Mouse (Mus musculus) kidney, adult 11 months (tissue): Measurements from ENCODE around the gene Gm20388.
"Not testable (repeated sequence)": the region's sequence is repeated elsewhere in the genome, so short reads cannot be mapped to it uniquely, and the experiment has no call there.

Experiments
- DNase-seq: peaks from one replicate; pipeline ENCODE4 v3.0.0; 2022

Gene Gm20388

DNA sequence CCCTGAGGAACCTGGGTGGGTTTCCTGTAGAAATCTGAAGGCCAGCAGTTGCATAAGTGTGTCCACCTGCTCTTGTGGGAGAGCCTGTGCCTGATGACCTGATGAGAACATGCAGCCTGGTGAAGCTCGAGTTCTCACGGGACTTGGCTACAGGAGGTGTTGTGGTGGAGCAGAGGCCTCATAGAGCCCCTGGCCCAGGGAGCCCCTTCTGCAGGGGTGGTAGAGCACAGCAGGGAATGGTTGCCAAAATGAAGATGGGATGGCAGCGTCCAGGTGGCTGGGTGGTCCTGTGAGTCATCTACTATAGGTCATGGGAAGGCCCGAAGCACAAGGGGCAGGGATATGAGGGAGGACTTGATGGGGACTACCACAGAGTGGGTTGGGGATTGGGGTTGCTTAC, 3471.1 kb downstream of the Gm20388 start:
- no peak for DNase-seq

GRCm38 (mm10) chr8:123382516-123382915, 3471.9 kb downstream of the Gm20388 start:
- DNase-seq: no peak

GRCm38 (mm10) chr8:123384883-123385540, 3474.4 kb downstream of the Gm20388 start:
- DNase-seq: no peak

DNA sequence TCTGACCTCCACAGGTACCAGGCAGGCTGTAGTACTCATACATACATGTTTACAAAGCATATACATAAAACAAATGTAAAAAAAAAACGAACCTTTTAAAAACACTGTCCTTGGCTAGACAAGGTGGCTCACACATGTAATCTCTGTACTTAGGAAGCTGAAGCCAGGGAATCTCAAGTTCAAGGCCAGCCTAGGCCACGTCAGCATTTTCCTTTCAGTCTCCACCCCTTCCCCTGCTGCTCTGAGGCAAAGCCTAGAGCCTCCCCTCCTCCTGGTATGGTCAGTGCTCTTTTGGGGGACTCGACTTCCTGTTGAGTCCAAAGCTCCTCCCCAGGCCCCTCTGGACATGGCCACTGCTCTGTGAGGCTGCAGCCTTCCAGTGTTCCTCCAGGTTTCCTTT, 3476.4 kb downstream of the Gm20388 start:
- no peak for DNase-seq

DNA sequence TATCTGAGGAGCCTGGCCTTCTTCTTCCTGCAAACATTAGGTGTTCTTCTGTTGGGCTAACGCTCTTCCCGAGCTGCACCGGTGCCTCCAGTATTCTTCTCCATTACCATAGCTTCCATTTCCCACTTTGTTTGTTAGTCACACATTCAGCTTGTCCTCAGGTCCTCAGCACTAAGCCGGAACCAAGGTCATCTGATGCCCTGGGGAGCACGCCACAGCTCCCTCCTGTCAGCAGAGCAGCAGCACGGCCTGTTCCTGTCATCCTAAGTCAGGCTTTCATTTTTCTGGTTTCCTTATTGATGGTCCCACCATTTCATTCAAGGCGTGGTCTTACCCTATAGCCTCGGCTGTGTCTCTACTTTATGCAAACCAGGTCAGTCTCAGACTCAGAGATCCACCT, 3477.2 kb downstream of the Gm20388 start:
- no peak for DNase-seq

- DNase-seq: peak; percentile 79
Measured at GRCm38 (mm10) chr8:123389026-123389425, 3478.4 kb downstream of the Gm20388 start.

- no peak for DNase-seq
Measured at GRCm38 (mm10) chr8:123398308-123398707, 3487.7 kb downstream of the Gm20388 start.

GRCm38 (mm10) chr8:123401936-123402335, 3491.3 kb downstream of the Gm20388 start:
- no peak for DNase-seq

- DNase-seq: no peak
Measured at GRCm38 (mm10) chr8:123402730-123403326, 3492.2 kb downstream of the Gm20388 start.

DNA sequence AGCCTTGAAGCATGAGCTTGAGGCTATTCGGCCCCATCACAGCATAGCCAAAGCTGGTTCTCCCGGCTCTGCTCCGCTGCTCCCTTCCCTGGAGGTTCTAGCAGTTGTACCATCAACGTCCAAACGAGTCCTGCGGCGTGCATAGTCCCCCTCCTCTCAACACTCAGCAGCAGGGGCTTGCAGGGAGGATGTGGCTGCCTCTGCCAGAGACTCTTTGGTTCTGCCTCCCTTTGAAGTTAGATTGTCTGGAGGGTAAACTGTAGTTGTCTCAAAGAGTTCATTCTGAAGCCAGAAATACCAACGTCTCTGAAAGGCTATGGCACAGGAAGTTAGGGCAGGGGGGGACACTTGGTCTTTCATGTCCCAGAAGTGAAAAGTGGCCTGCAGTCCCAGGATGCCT, 3493.9 kb downstream of the Gm20388 start:
- no peak for DNase-seq

DNA sequence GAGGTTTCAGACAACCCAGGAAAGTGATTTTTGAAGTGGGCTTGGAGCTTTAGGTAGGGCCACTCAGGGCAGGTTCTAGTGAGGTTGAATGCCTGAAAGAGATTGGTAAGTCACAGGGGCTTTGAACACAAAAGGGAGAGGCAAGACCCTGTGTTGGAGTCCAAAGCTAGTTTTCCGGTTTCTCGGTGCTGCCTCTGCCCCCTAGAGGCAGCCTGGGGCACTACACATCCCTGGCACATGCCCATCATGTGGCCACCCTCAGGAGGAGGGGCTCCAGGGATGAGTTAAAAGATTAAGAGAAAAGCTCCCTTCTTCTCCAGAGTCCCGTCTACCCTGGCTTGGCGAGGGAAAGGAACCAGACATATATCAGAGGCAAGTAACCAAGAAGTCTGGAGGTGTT, 3496.1 kb downstream of the Gm20388 start, which contains the start of gene Mc1r:
TSS of gene Mc1r (plus strand) at position 322 of the 400 bp plus-strand sequence.
- peak; percentile 52 for DNase-seq

GRCm38 (mm10) chr8:123407612-123408011, 3497.0 kb downstream of the Gm20388 start:
- DNase-seq: no peak

GRCm38 (mm10) chr8:123408586-123409544, 3498.2 kb downstream of the Gm20388 start:
- DNase-seq: no peak

GRCm38 (mm10) chr8:123410049-123410587, 3499.5 kb downstream of the Gm20388 start:
- no peak for DNase-seq

- no peak for DNase-seq
Measured at GRCm38 (mm10) chr8:123410788-123411187, 3500.1 kb downstream of the Gm20388 start.

DNA sequence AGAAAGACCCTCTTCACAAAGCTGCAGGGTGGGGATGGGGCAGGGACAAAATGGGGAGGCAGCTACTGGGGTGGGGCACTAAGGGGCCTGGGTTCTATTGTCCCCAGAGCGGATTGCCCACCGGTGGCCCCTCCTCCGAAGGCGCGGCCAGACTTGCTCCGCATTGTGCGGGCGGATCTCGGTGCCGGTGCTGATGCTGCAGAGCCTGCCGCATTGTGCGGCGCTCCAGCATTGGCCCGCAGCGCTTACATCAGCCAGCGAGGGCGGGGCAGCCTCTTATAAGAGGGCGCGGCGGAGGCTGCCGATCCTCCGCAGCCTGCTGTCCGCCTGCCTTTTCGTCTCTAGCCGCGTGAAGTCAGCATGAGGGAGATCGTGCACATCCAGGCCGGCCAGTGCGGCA, 3500.6 kb downstream of the Gm20388 start, which contains the start of gene Tubb3:
TSS of gene Tubb3 (plus strand) at position 179 of the 400 bp plus-strand sequence.
- no peak for DNase-seq

- DNase-seq: no peak
Measured at GRCm38 (mm10) chr8:123411781-123412327, 3501.2 kb downstream of the Gm20388 start.

DNA sequence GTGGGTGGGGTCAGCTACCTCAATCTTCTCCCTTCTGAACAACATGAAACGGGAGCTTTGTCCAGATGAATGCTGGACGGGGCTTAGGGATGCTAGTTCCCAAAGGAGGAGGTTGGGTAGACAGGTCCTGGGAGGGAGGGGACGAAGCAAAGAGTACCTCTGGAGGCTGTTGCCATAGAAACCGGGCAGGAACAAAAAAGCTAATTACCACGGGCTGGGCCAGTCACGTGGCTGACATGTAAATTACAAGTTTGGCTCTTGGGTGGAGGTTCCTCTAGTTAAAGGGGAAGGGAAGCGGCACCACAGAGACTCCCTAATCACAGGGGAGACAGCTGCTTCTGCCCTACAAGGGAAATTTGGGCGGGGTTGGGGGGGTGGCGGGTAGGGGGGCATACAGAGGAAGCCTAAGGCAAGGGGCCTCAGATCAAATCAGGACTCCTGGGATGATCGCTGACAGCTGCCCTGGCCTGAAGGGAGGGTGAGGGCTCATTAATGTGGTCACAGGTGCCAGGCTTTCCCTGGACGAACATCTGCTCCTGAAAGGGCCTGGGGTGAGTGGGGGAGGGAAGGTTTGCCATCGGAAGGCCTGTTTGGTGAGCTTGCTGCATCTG, 3502.0 kb downstream of the Gm20388 start:
- no peak for DNase-seq

DNA sequence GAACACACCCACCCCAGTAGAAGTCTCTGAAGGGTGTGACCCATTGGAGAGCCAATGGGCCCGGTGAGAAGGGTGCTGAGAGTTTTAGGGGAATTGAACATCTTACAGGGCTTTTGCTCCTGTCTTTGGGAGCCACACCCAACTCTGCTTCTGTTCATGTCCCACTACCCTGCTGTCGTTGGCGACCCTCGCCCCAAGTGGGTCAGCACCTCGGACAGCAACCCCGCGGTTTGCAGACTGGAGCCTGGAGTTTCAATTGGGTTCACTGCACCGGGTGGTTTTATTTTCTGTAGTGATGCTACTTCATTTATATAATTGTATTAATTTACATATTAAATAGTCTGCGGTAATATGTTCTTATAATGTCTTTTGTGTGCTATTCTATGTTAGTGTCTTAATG, 3503.6 kb downstream of the Gm20388 start:
- DNase-seq: no peak

DNA sequence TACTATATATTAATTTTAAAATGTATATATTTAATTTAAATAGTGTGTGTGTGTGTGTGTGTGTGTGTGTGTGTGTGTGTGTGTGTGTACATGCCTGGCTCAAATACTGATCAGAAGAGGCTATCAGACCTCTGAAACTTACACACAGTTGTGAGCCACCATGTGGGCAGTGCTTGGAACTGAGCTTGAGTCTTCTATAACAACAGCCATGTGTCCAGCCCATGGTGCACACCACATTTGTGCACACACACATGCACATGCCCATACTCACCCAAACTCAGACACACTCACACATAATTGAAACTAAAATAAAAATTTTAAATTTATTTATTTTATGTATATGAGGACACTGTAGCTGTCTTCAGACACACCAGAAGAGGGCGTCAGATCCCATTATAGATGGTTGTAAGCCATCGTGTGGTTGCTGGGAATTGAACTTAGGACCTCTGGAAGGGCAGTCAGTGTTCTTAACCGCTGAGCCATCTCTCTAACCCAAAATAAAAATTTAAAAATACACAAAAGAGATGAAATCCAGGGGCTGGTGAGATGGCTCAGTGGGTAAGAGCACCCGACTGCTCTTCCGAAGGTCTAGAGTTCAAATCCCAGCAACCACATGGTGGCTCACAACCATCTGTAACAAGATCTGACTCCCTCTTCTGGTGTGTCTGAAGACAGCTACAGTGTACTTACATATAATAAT, 3504.5 kb downstream of the Gm20388 start:
- not testable (repeated sequence) for DNase-seq
